Mouse (Mus musculus) heart, adult 18-20 months (tissue): ENCODE measurements around the gene Cldn34c4. TPM values are rescaled to one million over a fixed set of nuclear protein-coding genes. Genes with fewer than 3 reads are reported as not detected.

Source experiments
- DNase-seq, 2 experiments: peaks; one replicate each; pipeline ENCODE4 v3.0.0; 2021 to 2022; ENCODE audit warnings: mixed read lengths in 1 of 2
- long read RNA-seq, 2 experiments: library from polyadenylated mRNA; stranded (forward); transcript quantifications; one replicate each; pipeline ENCODE4 v2.0.0; 2021
- total RNA-seq, 2 experiments: library from RNA; stranded (reverse); gene quantifications; 2 replicates each; pipeline ENCODE4 v1.2.3; 2021

Cldn34c4 gene
- not detected for total RNA-seq
- long read RNA-seq, experiment 1 = 0 reads
- long read RNA-seq, experiment 2 = 0 reads

- no peak for DNase-seq
Observed at GRCm38 (mm10) chrX:127736454-127736853, at the start of gene Cldn34c4. Gene Cldn34c4, minus strand, starts transcription at chrX:127736554.

- no peak for DNase-seq
Observed at GRCm38 (mm10) chrX:127747062-127747461, 10.7 kb upstream of the Cldn34c4 start.
